Mouse (Mus musculus): Measurements from ENCODE around the gene Slk. TPM values are rescaled to one million over a fixed set of nuclear protein-coding genes. Genes with fewer than 3 reads are reported as not detected.

Gene Slk
- polyA plus RNA-seq, 1 experiment from 2014 or later: 21.1 TPM

DNA sequence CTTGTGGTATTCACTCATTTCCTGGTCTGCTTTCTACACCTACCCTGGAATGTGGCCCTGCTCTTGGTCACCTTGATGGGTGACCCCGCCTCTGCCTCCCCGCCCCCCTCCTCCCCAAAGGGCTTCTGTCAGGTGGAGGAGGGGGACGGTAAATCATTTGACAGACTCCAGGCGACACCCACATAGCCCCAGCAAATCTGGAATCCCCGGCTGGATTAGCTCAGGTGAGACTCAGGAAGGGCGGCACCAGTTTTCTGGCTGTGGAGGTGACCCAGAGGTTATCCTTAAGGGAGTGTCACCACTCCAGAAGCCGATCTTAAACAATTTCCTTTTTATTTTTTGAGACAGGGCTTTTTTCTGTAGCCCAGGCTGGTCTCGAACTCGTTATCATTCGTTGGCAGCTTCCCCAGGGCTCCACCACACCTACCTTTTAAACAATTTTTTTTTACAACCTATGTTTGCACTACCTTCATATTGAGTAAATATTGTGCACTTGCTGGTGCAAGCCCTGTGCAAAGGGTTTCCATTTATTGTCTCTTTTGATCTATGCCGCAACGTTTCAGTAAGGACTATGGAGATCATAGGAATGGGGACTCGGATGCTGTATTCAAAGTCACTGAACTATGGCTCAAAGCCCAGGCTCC is 775 bp upstream of the Slk start:
- H3K4me3 ChIP-seq (ENCODE audit: low read depth, low read length): peak overlapping the region; percentile 90
- peak overlapping the region; percentile 97 for H3K9ac ChIP-seq (ENCODE audit: low read length)
- DNase-seq (ENCODE audit: low spot score) (no peak), ATAC-seq (replicated peaks; ENCODE audit: low FRiP score, low TSS enrichment, low read depth) (peak; percentile 36)
- H3K9me3 ChIP-seq (ENCODE audit: control insufficient read depth, low read length): no peaks in the 10 kb centered on the region
- peak overlapping the region; percentile 85 for H3K4me2 ChIP-seq (ENCODE audit: low read length)
- no peaks in the 10 kb centered on the region for H3K27me3 ChIP-seq (replicated peaks; ENCODE audit: control insufficient read depth, insufficient read depth, low read length)
- 15% methylated on average over 13 of the region's 13 CpGs for WGBS
- peaks cover 16% of the 10 kb centered on the region for H3K4me1 ChIP-seq (replicated peaks; ENCODE audit: control insufficient read depth, insufficient read depth, low read length)
- H3K27ac ChIP-seq (ENCODE audit: low read depth): peak overlapping the region; percentile 97
- no peaks in the 10 kb centered on the region for H3K36me3 ChIP-seq (ENCODE audit: control insufficient read depth, insufficient read depth, low read length)

DNA sequence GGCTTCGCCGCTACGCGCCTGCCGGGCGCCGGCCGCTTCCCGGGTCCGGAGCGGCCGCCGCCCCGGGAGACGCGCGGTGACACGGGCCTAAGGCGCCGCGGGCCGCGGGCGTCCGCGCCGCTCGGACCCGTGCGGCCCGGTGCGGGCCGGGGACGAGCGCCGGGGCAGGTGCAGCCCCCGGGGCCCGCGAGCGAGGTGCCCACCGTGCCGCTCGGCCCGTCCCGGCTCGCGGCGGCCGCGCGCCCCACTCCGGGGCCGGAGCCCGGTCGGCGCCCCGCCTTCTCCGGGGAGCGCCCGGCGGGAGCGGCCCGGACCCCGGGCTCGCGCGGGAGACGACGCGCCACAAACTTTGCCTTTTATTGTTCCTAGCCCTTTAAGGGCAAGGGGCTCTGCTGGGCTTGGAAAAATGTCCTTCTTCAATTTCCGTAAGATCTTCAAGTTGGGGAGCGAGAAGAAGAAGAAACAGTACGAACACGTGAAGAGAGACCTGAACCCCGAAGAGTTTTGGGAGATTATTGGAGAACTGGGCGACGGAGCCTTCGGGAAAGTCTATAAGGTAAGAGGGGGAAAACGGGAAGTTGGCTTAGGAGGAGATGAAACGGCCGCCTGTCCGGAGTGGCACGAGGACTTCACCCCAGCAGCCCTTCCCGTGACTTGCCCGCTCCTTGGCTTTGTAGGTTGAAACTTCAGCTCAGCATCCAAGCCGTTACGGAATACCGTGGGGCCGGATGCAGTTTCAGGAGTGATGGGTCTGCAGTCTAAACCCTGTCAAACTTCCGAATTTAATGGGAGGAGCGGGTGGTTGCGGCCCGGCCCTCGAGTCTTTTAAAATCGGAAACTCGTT is 532 bp downstream of the Slk start:
- Histone ChIP-seq H3K27me3 (replicated peaks; ENCODE audit: control insufficient read depth, insufficient read depth, low read length) (no peaks in the 10 kb centered on the region), H3K36me3 (ENCODE audit: control insufficient read depth, insufficient read depth, low read length) (no peaks in the 10 kb centered on the region), H3K4me3 (ENCODE audit: low read depth, low read length) (peak overlapping the region; percentile 90), H3K4me1 (replicated peaks; ENCODE audit: control insufficient read depth, insufficient read depth, low read length) (peaks cover 22% of the 10 kb centered on the region), H3K4me2 (ENCODE audit: low read length) (peak overlapping the region; percentile 85), H3K9me3 (ENCODE audit: control insufficient read depth, low read length) (no peaks in the 10 kb centered on the region), H3K9ac (ENCODE audit: low read length) (peak overlapping the region; percentile 97), H3K27ac (ENCODE audit: low read depth) (peak overlapping the region; percentile 97)
- ATAC-seq (replicated peaks; ENCODE audit: low FRiP score, low TSS enrichment, low read depth): peak; percentile 70
- under 1% methylated on average over 73 of the region's 96 CpGs for WGBS
- peak; percentile 78 for DNase-seq (ENCODE audit: low spot score)

DNA sequence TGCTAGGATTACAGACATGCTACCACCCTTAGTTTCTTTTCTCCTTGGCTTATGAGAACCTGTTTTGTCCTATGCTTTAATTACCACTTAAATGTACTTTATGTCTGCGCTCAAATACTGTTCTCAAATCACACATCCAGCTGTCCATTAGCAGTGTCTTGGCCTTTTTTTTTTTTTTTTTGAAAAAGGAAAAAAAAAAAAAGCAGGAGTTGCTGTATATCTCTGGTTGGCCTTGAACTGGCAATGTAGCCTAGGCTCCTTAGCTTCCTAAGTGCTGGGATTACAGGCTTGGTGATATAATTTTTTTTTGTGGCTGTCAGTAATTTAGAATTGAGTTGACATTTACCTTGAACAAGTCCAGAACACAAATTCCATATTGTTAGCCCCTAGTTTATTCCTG is 6.3 kb downstream of the Slk start:
- Histone ChIP-seq H3K27me3 (replicated peaks; ENCODE audit: control insufficient read depth, insufficient read depth, low read length) (no peaks in the 10 kb centered on the region), H3K27ac (ENCODE audit: low read depth) (no peak overlapping the region), H3K36me3 (ENCODE audit: control insufficient read depth, insufficient read depth, low read length) (no peaks in the 10 kb centered on the region), H3K4me3 (ENCODE audit: low read depth, low read length) (no peak overlapping the region), H3K4me2 (ENCODE audit: low read length) (no peak overlapping the region), H3K9ac (ENCODE audit: low read length) (no peak overlapping the region), H3K9me3 (ENCODE audit: control insufficient read depth, low read length) (no peaks in the 10 kb centered on the region), H3K4me1 (replicated peaks; ENCODE audit: control insufficient read depth, insufficient read depth, low read length) (peaks cover 34% of the 10 kb centered on the region)
- 94% methylated on average over 1 of the region's 1 CpGs for WGBS
- ATAC-seq (replicated peaks; ENCODE audit: low FRiP score, low TSS enrichment, low read depth) (no peak), DNase-seq (ENCODE audit: low spot score) (no peak)

DNA sequence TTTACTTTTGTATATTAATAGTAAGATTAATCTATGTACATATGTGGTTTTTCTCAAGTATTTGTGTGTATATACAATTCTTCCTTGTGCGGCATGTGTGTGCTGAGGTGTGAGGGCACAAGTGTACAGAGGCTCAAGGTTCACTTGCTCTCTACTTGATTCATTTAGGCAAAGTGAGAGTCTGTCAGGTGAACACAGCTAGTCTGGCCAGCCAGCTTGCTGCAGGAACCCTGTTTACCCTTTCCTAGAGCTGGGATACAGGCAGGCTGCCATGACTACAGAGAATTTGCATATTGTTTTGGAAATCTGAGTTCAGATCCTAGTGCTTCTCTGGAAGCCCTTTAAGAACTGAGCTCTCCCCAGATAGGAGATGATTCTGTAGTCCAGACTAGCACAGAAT is 7.5 kb downstream of the Slk start:
- Histone ChIP-seq H3K36me3 (ENCODE audit: control insufficient read depth, insufficient read depth, low read length) (no peaks in the 10 kb centered on the region), H3K27me3 (replicated peaks; ENCODE audit: control insufficient read depth, insufficient read depth, low read length) (no peaks in the 10 kb centered on the region), H3K4me1 (replicated peaks; ENCODE audit: control insufficient read depth, insufficient read depth, low read length) (peaks cover 21% of the 10 kb centered on the region), H3K4me2 (ENCODE audit: low read length) (no peak overlapping the region), H3K27ac (ENCODE audit: low read depth) (no peak overlapping the region), H3K9ac (ENCODE audit: low read length) (no peak overlapping the region), H3K4me3 (ENCODE audit: low read depth, low read length) (no peak overlapping the region), H3K9me3 (ENCODE audit: control insufficient read depth, low read length) (no peaks in the 10 kb centered on the region)
- ATAC-seq (replicated peaks; ENCODE audit: low FRiP score, low TSS enrichment, low read depth): no peak
- no peak for DNase-seq (ENCODE audit: low spot score)
- WGBS: 87% methylated on average over 1 of the region's 1 CpGs

DNA sequence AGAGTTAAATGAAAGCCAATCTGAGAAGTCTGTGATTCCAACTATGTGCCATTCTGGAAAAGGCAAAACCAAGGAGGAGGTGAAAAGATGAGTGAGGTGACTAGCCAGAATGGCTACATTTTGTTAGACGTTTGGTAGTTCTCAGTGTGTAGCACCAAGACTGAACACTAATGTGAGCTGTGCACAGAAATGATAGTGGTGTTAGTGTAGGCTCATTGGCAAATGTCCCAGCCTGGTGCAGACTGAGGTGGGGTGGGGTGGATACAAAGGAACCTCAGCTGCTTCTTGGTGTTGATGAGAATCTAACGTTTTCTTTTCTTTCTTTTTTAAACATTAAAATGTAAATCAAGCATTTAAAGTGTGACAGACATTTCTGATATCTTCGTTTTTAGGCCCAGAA is 29.0 kb downstream of the Slk start:
- peaks cover 15% of the 10 kb centered on the region for H3K36me3 ChIP-seq (ENCODE audit: control insufficient read depth, insufficient read depth, low read length)
- no peaks in the 10 kb centered on the region for H3K27me3 ChIP-seq (replicated peaks; ENCODE audit: control insufficient read depth, insufficient read depth, low read length)
- ATAC-seq (replicated peaks; ENCODE audit: low FRiP score, low TSS enrichment, low read depth) (no peak), DNase-seq (ENCODE audit: low spot score) (no peak)
- WGBS: 72% methylated on average over 3 of the region's 3 CpGs
- H3K4me2 ChIP-seq (ENCODE audit: low read length): no peak overlapping the region
- H3K9me3 ChIP-seq (ENCODE audit: control insufficient read depth, low read length): no peaks in the 10 kb centered on the region
- H3K27ac ChIP-seq (ENCODE audit: low read depth): no peak overlapping the region
- no peak overlapping the region for H3K9ac ChIP-seq (ENCODE audit: low read length)
- no peak overlapping the region for H3K4me3 ChIP-seq (ENCODE audit: low read depth, low read length)
- H3K4me1 ChIP-seq (replicated peaks; ENCODE audit: control insufficient read depth, insufficient read depth, low read length): no peaks in the 10 kb centered on the region

DNA sequence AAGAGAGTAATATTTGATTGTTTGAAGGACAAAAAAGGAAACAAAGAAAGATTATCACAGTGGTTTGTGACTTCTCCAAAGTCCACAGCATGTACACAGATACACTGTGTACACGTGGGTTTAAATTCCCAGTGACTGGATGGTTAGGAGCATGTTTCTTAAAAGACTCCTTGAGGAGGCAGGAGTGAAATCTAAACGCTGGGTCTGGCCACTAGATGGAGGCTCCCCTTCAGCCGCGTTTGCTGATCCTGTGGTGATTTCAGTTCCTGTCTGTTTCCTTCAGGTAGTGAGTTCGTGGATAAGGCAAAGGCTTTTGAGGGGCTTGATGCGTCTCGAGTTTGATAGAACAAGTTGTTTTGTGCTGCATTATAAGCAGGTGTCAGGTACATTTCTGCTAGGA is 34.0 kb downstream of the Slk start:
- Histone ChIP-seq H3K9me3 (ENCODE audit: control insufficient read depth, low read length) (no peaks in the 10 kb centered on the region), H3K27me3 (replicated peaks; ENCODE audit: control insufficient read depth, insufficient read depth, low read length) (no peaks in the 10 kb centered on the region), H3K4me1 (replicated peaks; ENCODE audit: control insufficient read depth, insufficient read depth, low read length) (no peaks in the 10 kb centered on the region), H3K36me3 (ENCODE audit: control insufficient read depth, insufficient read depth, low read length) (peaks cover 53% of the 10 kb centered on the region), H3K4me3 (ENCODE audit: low read depth, low read length) (no peak overlapping the region), H3K27ac (ENCODE audit: low read depth) (no peak overlapping the region), H3K4me2 (ENCODE audit: low read length) (no peak overlapping the region), H3K9ac (ENCODE audit: low read length) (no peak overlapping the region)
- 58% methylated on average over 7 of the region's 7 CpGs for WGBS
- DNase-seq (ENCODE audit: low spot score) (no peak), ATAC-seq (replicated peaks; ENCODE audit: low FRiP score, low TSS enrichment, low read depth) (no peak)

DNA sequence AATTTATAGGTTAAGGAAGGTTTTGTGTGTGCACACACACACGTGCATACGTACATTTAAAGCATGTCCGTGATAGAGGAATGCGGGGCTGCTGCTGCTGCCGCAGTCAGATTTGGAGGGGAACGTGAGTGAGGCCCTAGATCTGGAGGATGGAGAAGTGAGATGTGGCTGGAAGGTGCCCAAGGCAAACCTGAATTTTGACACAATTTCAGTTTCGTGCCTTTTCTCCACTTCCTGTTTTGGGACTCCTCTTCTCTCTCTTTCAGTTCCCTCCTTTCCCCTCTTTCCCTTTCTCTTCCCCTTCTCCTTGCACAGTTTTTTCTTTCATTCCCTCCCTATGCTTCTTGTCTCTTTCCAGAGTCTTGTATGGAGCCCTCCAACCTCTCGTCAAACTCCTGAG is 42.0 kb downstream of the Slk start:
- Histone ChIP-seq H3K4me1 (replicated peaks; ENCODE audit: control insufficient read depth, insufficient read depth, low read length) (no peaks in the 10 kb centered on the region), H3K9ac (ENCODE audit: low read length) (no peak overlapping the region), H3K27ac (ENCODE audit: low read depth) (no peak overlapping the region), H3K9me3 (ENCODE audit: control insufficient read depth, low read length) (no peaks in the 10 kb centered on the region), H3K4me2 (ENCODE audit: low read length) (no peak overlapping the region), H3K36me3 (ENCODE audit: control insufficient read depth, insufficient read depth, low read length) (peaks cover 92% of the 10 kb centered on the region), H3K4me3 (ENCODE audit: low read depth, low read length) (no peak overlapping the region), H3K27me3 (replicated peaks; ENCODE audit: control insufficient read depth, insufficient read depth, low read length) (no peaks in the 10 kb centered on the region)
- WGBS: 82% methylated on average over 8 of the region's 8 CpGs
- DNase-seq (ENCODE audit: low spot score) (no peak), ATAC-seq (replicated peaks; ENCODE audit: low FRiP score, low TSS enrichment, low read depth) (no peak)

DNA sequence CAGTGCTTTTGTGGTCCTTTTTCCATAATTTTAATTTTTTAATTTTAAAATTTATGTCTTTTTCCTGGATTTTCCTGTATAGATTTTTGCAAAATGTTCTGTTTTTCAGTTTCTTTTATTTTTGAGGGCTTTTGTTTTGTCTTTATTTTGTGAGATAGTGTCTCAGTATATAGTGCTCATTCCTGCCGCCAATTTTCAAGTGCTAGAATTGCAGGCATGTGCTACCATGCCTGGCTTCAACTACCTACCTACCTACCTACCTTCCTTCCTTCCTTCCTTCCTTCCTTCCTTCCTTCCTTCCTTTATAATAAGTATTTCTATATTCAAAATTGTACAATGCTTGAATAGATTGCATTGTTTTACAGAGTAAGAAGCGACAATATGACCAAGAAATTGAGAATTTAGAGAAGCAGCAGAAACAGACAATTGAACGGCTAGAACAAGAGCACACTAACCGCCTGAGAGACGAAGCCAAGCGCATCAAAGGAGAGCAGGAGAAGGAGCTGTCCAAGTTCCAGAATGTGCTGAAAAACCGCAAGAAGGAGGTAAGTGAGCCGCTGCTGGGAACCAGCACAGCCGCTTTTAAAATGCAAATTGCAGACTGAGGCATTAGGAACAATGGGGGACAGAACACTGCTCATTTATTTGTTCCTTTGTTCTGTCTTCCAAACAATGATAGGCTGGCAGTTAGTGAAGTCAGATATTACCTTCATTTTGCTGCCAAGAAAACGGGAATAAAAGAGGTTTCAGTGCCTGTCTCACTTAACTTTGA is 45.6 kb downstream of the Slk start:
- Histone ChIP-seq H3K9ac (ENCODE audit: low read length) (no peak overlapping the region), H3K4me2 (ENCODE audit: low read length) (no peak overlapping the region), H3K4me3 (ENCODE audit: low read depth, low read length) (no peak overlapping the region), H3K4me1 (replicated peaks; ENCODE audit: control insufficient read depth, insufficient read depth, low read length) (no peaks in the 10 kb centered on the region), H3K9me3 (ENCODE audit: control insufficient read depth, low read length) (no peaks in the 10 kb centered on the region), H3K27me3 (replicated peaks; ENCODE audit: control insufficient read depth, insufficient read depth, low read length) (no peaks in the 10 kb centered on the region), H3K36me3 (ENCODE audit: control insufficient read depth, insufficient read depth, low read length) (peaks cover 73% of the 10 kb centered on the region), H3K27ac (ENCODE audit: low read depth) (no peak overlapping the region)
- DNase-seq (ENCODE audit: low spot score): no peak
- WGBS: 68% methylated on average over 10 of the region's 10 CpGs
- no peak for ATAC-seq (replicated peaks; ENCODE audit: low FRiP score, low TSS enrichment, low read depth)

Data from intestine, embryonic 14.5 days (tissue).